Mouse (Mus musculus): ENCODE results near the gene Lpcat3.

The Lpcat3 gene

DNA sequence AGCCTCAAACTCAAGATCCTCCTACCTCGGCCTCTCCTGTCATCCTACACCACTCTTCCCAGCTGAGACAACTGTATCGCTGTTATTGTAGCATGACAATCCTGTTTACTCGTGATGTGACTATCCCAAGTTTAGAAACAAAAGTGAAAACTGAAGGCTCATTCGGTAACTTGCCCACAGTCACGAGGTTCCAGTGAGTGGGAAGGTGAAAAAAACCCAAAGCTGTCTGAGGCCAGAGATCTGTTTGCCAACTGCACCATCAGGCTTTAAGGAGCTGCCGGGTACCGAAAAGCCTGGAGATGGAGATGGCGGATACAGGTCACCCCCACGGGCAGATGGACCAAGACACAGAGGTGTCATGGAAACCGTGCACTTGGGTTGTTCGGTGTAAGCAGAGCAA is 74.2 kb downstream of the Lpcat3 start:
- no peak for DNase-seq (ENCODE audit: low spot score in 2 of 2)

- DNase-seq (ENCODE audit: low spot score in 2 of 2): no peak
Observed at GRCm38 (mm10) chr6:124738511-124739023, 75.7 kb downstream of the Lpcat3 start, which contains the start of gene Ptpn6. Gene Ptpn6 (minus strand): TSS chr6:124738714.

DNA sequence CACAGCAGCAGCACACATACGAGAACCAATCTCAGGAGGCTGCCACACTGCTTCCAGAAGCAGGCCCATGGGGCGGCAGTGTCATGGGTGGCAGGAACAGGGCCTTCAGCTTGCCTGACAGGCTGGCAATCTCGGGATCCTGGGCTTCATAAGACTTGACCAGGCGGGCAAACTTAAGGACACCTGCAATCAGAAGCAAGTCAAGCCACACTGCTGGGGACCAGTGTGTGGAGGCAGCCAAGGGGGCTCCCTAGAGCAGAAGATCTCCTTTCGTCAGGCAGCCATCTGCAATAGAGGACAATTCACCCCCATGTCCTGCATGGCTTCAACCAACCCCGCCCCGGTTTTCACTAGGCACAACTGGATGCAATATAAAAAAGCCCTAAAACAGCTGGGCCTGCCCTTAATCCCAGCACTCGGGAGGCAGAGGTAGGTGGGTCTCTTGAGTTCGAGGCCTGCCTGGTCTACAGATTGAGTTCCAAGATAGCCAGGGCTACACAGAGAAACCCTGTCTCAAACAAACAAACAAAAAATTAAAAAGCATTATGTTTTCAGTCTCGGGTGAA is 76.5 kb downstream of the Lpcat3 start:
- no peak for DNase-seq (ENCODE audit: low spot score in 2 of 2)

DNA sequence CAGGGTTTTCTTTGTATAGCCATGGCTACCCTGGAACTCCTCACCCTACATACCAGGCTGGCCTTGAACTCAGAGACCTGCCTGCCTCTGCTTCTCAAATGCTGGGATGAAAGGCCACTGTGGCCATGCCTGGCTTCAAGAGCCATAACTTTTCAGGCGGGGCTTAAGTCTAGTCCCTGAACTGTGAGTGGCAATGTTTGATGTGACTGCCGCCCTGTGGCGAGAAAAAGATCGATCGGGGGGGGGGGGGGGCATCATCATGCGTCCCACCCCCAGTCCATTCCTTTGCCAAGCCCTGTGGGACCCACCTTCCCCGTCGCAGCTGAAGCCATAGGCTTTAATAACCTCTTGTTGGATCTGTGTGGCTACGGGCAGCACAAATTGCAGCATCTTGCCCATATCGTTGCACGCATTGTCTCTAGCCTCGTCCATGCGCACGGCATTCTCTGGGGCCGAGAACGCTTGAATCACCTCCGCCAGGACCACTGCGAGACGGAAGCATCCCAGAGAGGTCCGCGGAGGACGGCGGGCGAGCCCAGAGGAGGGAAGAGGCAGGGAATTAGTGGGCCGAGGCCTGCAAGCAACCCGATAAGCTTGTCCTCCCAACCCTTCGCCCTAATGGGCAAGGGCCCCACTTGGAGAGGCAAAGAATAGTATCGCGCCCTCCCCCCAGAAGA is 77.5 kb downstream of the Lpcat3 start:
- DNase-seq (ENCODE audit: low spot score in 2 of 2): peak in 1 of 2 experiments; percentile 63

DNA sequence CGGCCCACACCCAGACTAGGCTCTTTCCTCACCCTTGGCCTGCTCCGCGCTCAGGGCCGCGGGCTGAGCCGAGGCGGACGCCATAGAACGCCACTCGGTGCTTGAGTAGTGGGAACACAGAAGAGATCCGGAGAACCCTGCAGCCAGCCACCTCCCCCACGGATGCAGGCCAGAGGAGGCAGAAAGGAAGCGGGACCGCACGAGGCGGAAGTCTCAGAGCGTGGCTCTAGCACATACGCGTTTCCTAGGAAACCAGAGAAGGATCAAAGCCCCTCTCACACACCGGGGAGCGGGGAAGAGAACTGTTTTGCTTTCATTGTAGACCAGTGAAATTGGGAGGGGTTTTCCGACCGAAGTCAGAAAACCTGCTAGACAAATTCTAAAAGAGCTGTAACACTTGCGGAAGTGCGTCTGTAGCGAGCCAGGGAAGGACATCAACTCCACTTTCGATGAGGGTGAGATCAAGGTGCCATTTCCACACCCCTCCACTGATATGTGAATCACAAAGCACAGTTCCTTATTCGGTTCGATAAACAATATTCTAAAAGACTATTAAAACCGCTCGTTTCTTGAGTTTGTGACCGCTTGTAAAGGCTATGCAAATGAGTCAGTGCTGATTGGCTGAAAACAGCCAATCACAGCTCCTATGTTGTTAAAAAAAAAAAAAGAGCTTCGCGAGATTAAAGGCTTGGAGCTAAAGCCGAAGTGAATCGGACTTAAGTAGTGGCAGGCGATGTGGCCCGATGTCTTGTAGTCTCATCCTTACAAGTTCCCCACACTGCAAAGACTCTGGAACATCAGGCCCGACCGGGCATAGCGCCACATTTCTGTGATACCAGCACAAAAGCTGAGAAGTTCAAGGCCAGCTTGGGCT is 78.3 kb downstream of the Lpcat3 start, which contains the start of gene Grcc10:
Grcc10 (minus strand) TSS at position 487 of the 874 bp plus-strand sequence.
- DNase-seq (ENCODE audit: low spot score in 2 of 2): peak; percentile 84 to 91

- no peak for DNase-seq (ENCODE audit: low spot score in 2 of 2)
Observed at GRCm38 (mm10) chr6:124741842-124742241, 79.0 kb downstream of the Lpcat3 start.

DNA sequence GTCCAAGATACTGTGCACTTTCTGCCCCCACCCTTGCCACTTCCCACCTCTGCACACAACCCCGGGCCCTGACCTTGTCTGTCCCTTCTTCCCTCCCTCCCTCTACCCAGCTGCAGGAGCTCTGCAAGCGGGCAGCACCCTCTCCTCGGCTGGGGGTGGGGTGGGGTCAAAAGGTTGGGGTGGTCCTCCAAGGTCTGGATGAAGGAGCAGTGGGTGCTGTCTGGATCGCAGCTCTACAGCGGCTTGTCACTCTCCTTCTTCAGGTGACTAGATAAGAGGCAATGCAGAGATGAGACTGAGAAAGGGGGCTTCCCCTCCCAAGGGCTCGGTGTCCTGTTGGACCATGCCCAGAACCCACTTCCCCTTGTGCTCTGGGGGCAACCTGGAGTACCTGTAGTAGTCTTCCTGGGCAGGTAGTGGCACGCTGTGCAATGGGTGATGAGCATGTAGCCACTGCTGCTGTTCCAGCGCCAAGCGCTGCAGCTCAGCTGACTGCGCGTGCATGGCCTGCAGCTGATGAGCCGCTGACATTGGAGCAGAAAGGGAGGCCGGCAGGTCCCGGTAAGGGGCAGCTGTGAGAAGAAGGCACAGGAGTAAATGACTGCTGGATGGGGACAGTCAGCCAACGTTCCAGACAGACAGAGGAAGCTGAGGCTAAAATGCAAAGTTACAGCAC is 80.2 kb downstream of the Lpcat3 start:
- DNase-seq (ENCODE audit: low spot score in 2 of 2): no peak

- no peak for DNase-seq (ENCODE audit: low spot score in 2 of 2)
Observed at GRCm38 (mm10) chr6:124743647-124744046, 80.8 kb downstream of the Lpcat3 start.

DNA sequence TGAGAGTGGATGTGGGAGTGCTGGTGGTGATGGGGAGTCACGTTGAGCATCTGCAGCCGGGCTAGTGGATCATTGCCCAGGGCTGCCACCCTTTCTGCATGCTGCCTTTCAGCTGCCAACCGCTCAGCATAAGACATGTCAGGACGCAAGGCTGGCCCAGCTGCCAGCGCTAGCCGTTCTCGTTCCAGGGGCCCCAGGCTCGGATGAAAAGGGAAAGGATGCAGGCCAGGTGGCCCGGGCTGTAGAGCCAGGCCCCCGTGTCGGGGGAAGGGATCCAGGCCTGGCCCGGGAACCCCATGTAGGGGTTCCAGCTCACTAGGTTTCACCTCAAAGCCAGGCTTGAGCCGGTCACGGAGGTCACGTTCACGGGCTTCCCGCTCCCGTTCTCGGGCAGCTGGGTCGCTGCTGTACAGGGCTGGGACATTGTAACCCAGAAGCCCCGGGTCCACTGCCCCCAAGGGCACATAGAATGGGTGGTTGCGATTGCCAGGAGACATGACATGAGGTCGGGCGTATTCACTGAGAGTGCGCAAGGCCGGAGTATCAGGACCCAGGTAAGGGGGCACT is 82.0 kb downstream of the Lpcat3 start:
- DNase-seq (ENCODE audit: low spot score in 2 of 2): no peak

DNA sequence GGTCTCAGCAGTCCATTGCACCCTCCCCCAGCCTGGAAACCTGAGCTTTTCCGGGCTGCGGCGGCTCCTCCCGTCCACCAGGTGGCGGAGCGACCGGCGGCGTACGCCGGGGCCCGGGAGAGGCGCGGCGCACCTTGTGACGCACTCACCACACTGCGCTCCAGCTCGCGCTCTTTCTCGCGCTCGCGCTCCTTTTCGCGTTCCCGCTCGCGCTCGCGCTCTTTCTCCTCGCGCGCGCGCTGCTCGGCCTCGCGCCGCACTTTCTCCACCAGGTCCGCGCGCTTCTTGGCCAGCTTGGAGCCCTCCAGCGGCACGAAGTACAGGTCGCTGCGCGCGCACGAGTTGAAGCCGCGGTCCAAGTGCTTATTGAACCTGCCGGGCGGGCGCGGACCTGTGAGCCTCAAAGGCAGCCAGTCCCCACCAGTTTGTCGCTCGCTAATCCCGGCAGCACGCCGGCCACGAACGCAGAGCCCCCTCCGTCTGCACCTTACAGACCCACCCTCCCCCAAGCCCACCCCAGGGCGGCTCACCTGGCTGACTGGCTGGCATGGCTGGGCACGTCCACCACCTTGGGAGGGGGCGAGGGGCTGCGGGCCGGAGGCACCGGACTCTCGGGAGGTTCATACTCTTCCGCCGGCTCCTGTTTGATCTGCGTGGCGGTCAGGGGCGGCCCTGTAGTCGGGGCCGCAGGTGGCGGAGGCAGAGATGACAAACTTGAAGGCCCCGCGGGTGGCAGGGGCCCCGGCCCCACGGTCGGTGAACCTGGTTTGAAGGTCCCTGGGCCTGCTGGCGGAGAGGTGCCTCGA is 82.9 kb downstream of the Lpcat3 start:
- peak; percentile 90 for DNase-seq (ENCODE audit: low spot score in 2 of 2)

GRCm38 (mm10) chr6:124746296-124746605 is 83.4 kb downstream of the Lpcat3 start:
- no peak for DNase-seq (ENCODE audit: low spot score in 2 of 2)

DNA sequence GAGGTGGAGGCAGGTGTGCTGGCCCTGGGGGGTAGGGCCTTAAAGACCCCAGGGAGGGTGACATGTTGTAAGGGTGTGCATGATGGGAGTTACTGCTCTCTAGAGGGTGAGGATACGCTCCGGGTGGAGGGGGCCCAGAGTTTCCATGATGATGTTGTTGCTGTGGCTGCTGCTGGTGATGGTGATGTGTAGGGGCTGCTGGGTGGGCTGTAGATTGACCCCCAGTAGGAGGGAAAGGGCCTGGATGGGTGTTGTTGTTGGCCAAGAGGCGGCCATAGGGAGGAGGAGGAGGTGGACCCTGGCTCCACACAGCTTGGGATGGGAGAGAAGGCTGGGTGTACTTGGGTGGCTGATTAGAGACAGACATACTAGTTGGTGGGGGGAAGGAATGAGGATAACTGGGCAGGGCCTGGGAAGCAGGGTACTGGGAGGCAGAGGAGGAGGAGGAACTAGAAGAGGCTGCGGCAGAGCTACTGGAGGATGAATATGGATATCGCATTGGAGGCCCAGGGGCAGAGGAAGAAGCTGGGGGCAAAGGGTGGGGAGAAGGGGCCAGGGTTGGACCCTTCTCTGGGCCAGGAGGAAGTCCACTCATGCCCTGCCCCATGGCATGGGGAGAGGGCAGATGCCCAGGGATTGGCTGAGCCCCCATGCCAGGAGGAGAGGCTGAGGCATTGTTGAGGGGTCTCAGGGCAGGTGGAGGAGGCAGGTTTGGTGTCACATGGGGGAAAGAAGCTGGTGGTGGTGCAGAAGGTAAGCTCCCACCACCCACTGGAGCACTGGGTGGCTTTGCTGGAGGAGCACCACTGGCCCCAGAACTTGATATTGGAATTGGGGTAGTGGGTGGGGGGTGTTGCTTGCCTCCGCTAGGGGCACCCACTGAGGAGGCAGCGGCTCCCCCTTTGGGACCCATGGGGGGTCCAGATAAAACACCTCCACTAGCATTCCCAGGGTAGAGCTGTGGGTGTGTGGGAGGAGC is 84.1 kb downstream of the Lpcat3 start:
- DNase-seq (ENCODE audit: low spot score in 2 of 2): no peak

DNA sequence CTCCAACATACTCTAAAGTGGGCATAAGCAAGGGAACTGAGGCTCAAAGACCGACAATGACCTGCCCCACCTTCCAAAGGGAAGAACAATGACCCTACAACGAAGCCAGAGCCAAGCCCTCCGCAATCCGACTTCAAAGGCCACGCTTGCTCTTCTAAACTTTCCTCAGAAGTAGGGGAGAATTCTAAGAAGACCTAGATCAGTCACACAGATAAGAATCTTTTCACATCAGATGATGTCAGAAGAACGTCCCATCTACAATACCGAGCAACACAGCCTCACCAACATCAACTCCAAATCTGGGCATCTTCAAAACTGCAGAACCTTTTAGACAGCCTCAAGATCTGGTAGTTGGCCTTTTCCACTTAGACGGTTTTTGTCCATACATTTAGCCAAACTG is 87.6 kb downstream of the Lpcat3 start:
- no peak for DNase-seq (ENCODE audit: low spot score in 2 of 2)

DNA sequence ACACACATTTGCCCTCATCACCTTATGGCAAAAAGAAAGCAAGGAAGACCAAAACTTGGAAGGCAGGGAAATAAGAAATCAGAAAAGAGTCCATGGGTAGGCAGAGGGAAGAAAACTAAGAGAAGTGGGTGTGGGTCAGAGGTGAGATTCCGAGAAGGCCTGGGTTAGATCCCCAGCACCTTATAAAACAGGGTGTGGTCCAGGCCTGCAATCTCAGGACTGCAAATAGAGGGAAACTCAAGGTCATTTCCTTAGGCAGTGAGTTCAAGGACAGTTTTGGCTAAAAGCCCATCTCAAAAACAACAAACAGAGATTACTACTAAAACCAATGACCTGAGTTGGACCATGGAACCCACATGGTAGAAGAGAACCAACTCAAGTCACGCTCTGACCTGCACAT is 91.0 kb downstream of the Lpcat3 start:
- DNase-seq (ENCODE audit: low spot score in 2 of 2): no peak

Measured in frontal cortex, postnatal 14 days (tissue).